Mouse (Mus musculus) limb, embryonic 15.5 days (tissue): ENCODE results near the gene Rasgef1b. TPM values are rescaled to one million over a fixed set of nuclear protein-coding genes. Genes with fewer than 3 reads are reported as not detected.

Experiments
- ATAC-seq: fragments of 200-750 bp; cut with Nextera tagmentation; 2 replicates; pipeline ENCODE4 v1.8.0; 2017; ENCODE audit warnings: low read depth, moderate TSS enrichment; ENCODE audit not compliant: insufficient number of reproducible peaks, low FRiP score, low TSS enrichment
- H3K27ac ChIP-seq: fragments of 300-500 bp; sonication (generic); 2 replicates; pipeline ENCODE4 v1.5.1; 2015; ENCODE audit warnings: moderate library complexity, mild to moderate bottlenecking, inconsistent platforms
- H3K27me3 ChIP-seq: fragments of 300-500 bp; sonication (generic); 2 replicates; pipeline ENCODE4 v1.6.1; 2015; ENCODE audit warnings: inconsistent platforms
- H3K36me3 ChIP-seq: fragments of 300-500 bp; sonication (generic); 2 replicates; pipeline ENCODE4 v1.6.1; 2015; ENCODE audit warnings: inconsistent platforms
- H3K4me1 ChIP-seq: fragments of 300-500 bp; sonication (generic); 2 replicates; pipeline ENCODE4 v1.6.1; 2015; ENCODE audit warnings: inconsistent platforms
- H3K4me2 ChIP-seq: fragments of 300-500 bp; sonication (generic); 2 replicates; pipeline ENCODE4 v1.6.1; 2015; ENCODE audit warnings: mild to moderate bottlenecking, inconsistent platforms
- H3K4me3 ChIP-seq: fragments of 300-500 bp; sonication (generic); 2 replicates; pipeline ENCODE4 v1.5.1; 2015; ENCODE audit warnings: mild to moderate bottlenecking, inconsistent platforms
- H3K9ac ChIP-seq: fragments of 300-500 bp; sonication (generic); 2 replicates; pipeline ENCODE4 v1.6.1; 2015; ENCODE audit warnings: inconsistent platforms
- H3K9me3 ChIP-seq: fragments of 300-500 bp; sonication (generic); 2 replicates; pipeline ENCODE4 v1.6.1; 2016; ENCODE audit warnings: inconsistent platforms
- WGBS: fragments of 180-500 bp; shearing (Covaris S2); methylation state at CpG from one replicate; pipeline ENCODE4 v1.1.7; 2015; 5-methylcytosine and 5-hydroxymethylcytosine counted together
- polyA plus RNA-seq: library from polyadenylated mRNA; unstranded; fragments of >200 nt; fragmentation: Nextera tagmentation; extraction: Ambion mirVana; gene quantifications from 2 replicates; pipeline ENCODE4 v1.2.1, GENCODE M21; 2015

Rasgef1b gene
- polyA plus RNA-seq, 1 experiment from 2014 or later: 8.8 TPM

DNA sequence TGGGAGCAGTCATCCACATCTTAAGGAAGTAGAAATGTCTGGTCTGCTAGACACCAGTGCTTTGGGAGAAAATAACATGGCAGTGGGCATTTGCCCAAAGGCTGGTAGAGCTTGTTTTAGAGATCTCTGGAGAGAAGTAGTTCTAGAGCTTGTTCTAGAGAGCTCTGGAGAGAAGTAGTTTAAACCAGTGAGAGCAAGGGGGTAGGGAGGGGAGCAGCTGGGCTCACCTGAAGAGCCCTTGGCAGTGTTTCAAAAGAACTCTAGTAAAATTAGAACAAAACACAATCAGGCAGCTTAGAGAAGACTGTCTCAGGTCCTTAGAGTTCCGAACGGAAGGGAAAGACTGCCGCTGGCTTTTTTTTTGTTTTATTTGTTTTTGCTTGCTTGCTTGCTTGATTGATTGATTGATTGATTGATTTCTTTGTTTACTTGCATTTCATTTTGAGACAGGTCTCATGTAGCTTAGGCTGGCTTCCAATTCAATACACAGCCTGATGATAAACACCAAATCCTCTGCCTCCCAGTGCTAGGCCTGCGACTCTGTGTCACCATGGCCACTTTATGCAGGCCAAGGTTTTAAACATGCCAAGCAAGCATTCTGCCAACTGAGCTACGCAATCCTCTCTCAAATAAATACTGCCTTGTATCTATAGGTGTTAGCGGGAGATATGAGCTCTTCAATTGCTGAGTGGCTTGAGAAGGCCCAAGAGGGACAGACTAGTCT, 466.5 kb downstream of the Rasgef1b start:
- no peak for ATAC-seq
- WGBS: 66% methylated on average over 6 of the region's 6 CpGs

GRCm38 (mm10) chr5:99261121-99261724, 467.6 kb downstream of the Rasgef1b start:
- no peak overlapping the region for H3K27ac ChIP-seq
- no peaks in the 10 kb centered on the region for H3K9me3 ChIP-seq
- no peak overlapping the region for H3K4me2 ChIP-seq
- no peaks in the 10 kb centered on the region for H3K4me1 ChIP-seq
- WGBS: 87% methylated on average over 4 of the region's 4 CpGs
- no peak overlapping the region for H3K4me3 ChIP-seq
- H3K36me3 ChIP-seq: no peaks in the 10 kb centered on the region
- H3K27me3 ChIP-seq: no peaks in the 10 kb centered on the region
- no peak overlapping the region for H3K9ac ChIP-seq
- ATAC-seq: no peak

More for the DNA sequence above, 466.5 kb downstream of the Rasgef1b start:
- no peaks in the 10 kb centered on the region for H3K27me3 ChIP-seq
- no peaks in the 10 kb centered on the region for H3K36me3 ChIP-seq
- no peaks in the 10 kb centered on the region for H3K4me1 ChIP-seq
- no peak overlapping the region for H3K9ac ChIP-seq
- H3K4me2 ChIP-seq: no peak overlapping the region
- H3K27ac ChIP-seq: no peak overlapping the region
- no peak overlapping the region for H3K4me3 ChIP-seq
- no peaks in the 10 kb centered on the region for H3K9me3 ChIP-seq

DNA sequence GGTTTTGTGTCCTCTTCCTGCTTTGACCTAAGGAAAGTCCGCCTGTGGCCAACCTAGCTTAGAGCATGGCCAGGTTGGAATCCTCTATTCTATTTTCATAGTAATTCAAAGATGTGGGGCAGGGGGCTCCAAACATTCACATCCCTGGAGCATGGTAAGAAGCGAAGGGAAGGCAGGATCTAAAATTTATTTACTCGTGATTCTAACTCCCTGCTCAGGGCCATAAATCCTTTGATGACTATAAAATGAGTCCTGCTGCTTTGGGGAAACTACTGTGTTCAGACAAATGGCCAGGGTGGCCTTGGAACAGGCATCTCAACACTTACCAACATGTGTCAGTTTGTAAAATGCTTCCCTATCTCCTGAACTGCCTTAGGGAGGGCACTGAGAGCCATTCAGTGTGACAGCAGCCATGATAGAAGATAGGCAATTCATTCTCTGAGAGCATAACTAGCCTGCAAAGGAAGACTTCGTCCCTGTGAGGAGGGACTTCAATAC, 470.8 kb downstream of the Rasgef1b start:
- Histone ChIP-seq H3K4me2 (no peak overlapping the region), H3K27me3 (no peaks in the 10 kb centered on the region), H3K4me3 (no peak overlapping the region), H3K4me1 (no peaks in the 10 kb centered on the region), H3K9me3 (no peaks in the 10 kb centered on the region), H3K27ac (no peak overlapping the region), H3K9ac (no peak overlapping the region), H3K36me3 (no peaks in the 10 kb centered on the region)
- ATAC-seq: no peak
- WGBS: 48% methylated on average over 4 of the region's 4 CpGs

GRCm38 (mm10) chr5:99252203-99253135, 476.4 kb downstream of the Rasgef1b start:
- Histone ChIP-seq H3K36me3 (no peaks in the 10 kb centered on the region), H3K27me3 (no peaks in the 10 kb centered on the region), H3K27ac (peak overlapping the region; percentile 58), H3K4me2 (peak overlapping the region; percentile 94), H3K4me3 (peak overlapping the region; percentile 73), H3K9ac (peak overlapping the region; percentile 50), H3K9me3 (no peaks in the 10 kb centered on the region), H3K4me1 (peaks cover 13% of the 10 kb centered on the region)
- peak; percentile 95 for ATAC-seq
- under 1% methylated on average over 71 of the region's 78 CpGs for WGBS

DNA sequence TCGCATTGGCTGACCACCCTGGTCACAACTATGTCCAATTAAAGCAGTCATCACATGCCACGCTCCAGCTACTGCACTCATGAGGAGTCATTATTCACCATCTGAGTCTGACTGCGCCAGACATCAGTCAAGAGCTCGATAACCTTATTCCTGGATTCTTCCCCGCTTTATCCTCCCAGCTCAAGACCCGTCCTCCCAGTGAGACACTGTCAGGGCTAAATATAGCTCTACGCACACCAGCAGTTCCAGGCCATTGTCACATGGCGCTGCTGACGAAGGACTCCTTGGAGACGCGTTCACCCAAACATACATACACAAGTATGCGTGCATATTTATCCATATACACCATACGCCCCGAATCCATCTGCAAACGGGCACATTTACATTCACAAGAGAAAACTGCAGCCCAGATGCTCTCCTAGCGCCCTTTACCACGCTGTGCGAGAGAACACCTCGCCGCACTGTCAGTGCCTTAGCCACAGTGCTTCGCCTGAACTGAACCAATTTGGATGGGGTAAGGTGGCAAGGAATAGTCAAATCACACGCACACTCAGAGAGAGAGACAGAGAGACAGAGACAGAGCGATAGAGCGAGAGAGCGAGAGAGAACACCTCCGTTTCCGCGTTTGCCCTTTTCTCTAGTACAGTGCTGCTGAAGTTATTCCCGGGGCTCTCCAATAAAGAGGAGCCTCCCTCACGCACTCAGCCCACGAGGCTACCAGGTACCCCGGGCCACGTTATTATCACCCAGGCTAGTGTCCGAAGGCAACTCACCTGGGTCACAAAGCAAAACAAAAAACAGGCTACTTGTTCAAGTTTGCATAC, 477.3 kb downstream of the Rasgef1b start:
- peak overlapping the region; percentile 73 for H3K4me3 ChIP-seq
- peak overlapping the region; percentile 1; the same call in 1 of the 2 replicates for H3K9ac ChIP-seq
- H3K27me3 ChIP-seq: no peaks in the 10 kb centered on the region
- peaks cover 13% of the 10 kb centered on the region for H3K4me1 ChIP-seq
- H3K27ac ChIP-seq: no peak overlapping the region
- WGBS: 5% methylated on average over 34 of the region's 34 CpGs
- ATAC-seq: no peak
- peak overlapping the region; percentile 94 for H3K4me2 ChIP-seq
- H3K36me3 ChIP-seq: no peaks in the 10 kb centered on the region
- H3K9me3 ChIP-seq: no peaks in the 10 kb centered on the region

GRCm38 (mm10) chr5:99250820-99251219, 478.0 kb downstream of the Rasgef1b start:
- Histone ChIP-seq H3K9ac (no peak overlapping the region), H3K36me3 (no peaks in the 10 kb centered on the region), H3K27ac (no peak overlapping the region), H3K4me1 (peaks cover 13% of the 10 kb centered on the region), H3K4me2 (peak overlapping the region; percentile 94), H3K9me3 (no peaks in the 10 kb centered on the region), H3K27me3 (no peaks in the 10 kb centered on the region), H3K4me3 (peak overlapping the region; percentile 73)
- no peak for ATAC-seq
- WGBS: 39% methylated on average over 5 of the region's 5 CpGs

GRCm38 (mm10) chr5:99248501-99248900, 480.4 kb downstream of the Rasgef1b start:
- peaks cover 13% of the 10 kb centered on the region for H3K4me1 ChIP-seq
- no peaks in the 10 kb centered on the region for H3K27me3 ChIP-seq
- H3K4me3 ChIP-seq: no peak overlapping the region
- no peaks in the 10 kb centered on the region for H3K36me3 ChIP-seq
- H3K9me3 ChIP-seq: no peaks in the 10 kb centered on the region
- no peak overlapping the region for H3K4me2 ChIP-seq
- H3K27ac ChIP-seq: no peak overlapping the region
- no peak for ATAC-seq
- WGBS: 1% methylated on average over 7 of the region's 7 CpGs
- no peak overlapping the region for H3K9ac ChIP-seq

DNA sequence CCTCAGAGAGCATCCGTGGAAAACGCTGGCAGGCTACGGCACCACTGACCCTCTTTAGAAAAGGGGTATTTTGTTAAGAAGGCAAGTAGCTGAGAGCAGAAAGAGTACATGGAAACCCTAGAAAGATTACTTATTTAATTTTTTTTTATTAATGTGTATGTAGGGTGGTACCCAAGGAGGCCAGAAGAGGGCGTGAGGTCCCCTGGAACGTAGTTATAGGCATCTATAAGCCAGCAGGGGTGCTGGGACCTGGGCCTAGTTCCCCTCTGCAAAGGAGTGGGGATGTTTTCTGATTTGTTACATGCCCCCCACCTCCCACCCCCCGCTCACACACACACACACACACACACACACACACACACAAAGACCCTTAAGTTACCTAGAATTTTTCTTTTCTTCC, 480.9 kb downstream of the Rasgef1b start:
- H3K4me3 ChIP-seq: no peak overlapping the region
- H3K9me3 ChIP-seq: no peaks in the 10 kb centered on the region
- no peaks in the 10 kb centered on the region for H3K36me3 ChIP-seq
- H3K4me2 ChIP-seq: no peak overlapping the region
- no peak overlapping the region for H3K9ac ChIP-seq
- WGBS: 83% methylated on average over 6 of the region's 6 CpGs
- no peaks in the 10 kb centered on the region for H3K27me3 ChIP-seq
- no peak overlapping the region for H3K27ac ChIP-seq
- ATAC-seq: no peak
- H3K4me1 ChIP-seq: peaks cover 13% of the 10 kb centered on the region

DNA sequence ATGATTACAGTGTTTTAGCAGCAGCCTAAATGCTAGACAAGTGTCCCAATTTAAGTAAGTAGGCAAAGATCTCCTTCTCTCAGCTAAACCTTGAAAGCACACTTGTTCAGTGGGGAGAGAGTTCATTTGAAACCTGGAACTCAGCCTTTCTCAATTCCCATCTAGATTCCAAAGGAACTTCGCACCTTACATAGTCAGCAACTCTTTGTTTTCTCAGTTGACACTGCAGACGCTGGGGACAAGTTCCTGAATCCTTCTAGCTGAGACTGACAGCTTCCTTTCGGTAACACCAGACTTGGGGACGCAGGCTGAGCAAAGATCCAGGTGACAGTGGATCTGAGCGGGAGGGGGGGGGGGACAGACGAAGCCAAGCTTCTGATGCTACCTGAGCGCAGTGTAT, 481.4 kb downstream of the Rasgef1b start:
- H3K4me1 ChIP-seq: peaks cover 13% of the 10 kb centered on the region
- no peak overlapping the region for H3K9ac ChIP-seq
- WGBS: 67% methylated on average over 7 of the region's 7 CpGs
- no peaks in the 10 kb centered on the region for H3K9me3 ChIP-seq
- H3K27me3 ChIP-seq: no peaks in the 10 kb centered on the region
- no peak overlapping the region for H3K4me3 ChIP-seq
- no peaks in the 10 kb centered on the region for H3K36me3 ChIP-seq
- H3K27ac ChIP-seq: no peak overlapping the region
- no peak overlapping the region for H3K4me2 ChIP-seq
- no peak for ATAC-seq

- H3K4me1 ChIP-seq: peaks cover 12% of the 10 kb centered on the region
- H3K9ac ChIP-seq: no peak overlapping the region
- H3K4me3 ChIP-seq: no peak overlapping the region
- no peak overlapping the region for H3K4me2 ChIP-seq
- ATAC-seq: no peak
- no peaks in the 10 kb centered on the region for H3K36me3 ChIP-seq
- 41% methylated on average over 6 of the region's 6 CpGs for WGBS
- H3K27ac ChIP-seq: no peak overlapping the region
- H3K27me3 ChIP-seq: no peaks in the 10 kb centered on the region
- no peaks in the 10 kb centered on the region for H3K9me3 ChIP-seq
Measured at GRCm38 (mm10) chr5:99246972-99247371, 481.9 kb downstream of the Rasgef1b start.
